Mouse (Mus musculus): ENCODE measurements around the gene Pak6. TPM values are rescaled to one million over a fixed set of nuclear protein-coding genes. Genes with fewer than 3 reads are reported as not detected.

Gene Pak6
- polyA plus RNA-seq, 1 experiment: 4.3 TPM

GRCm38 (mm10) chr2:118729816-118730621, 66.9 kb downstream of the Pak6 start:
- H3K4me1 ChIP-seq (replicated peaks; ENCODE audit: control insufficient read depth, insufficient read depth, low read length): peaks cover 42% of the 10 kb centered on the region
- DNase-seq: no peak
- no peak overlapping the region for H3K27ac ChIP-seq (ENCODE audit: control insufficient read depth, insufficient read depth, low read length)
- TF ChIP-seq CTCF (IDR thresholded peaks at IDR 0.05; ENCODE audit: borderline replicate concordance, control insufficient read depth, extremely low read depth, insufficient read depth, low read length, poor library complexity) (no peak), POLR2A (IDR thresholded peaks at IDR 0.05; ENCODE audit: control insufficient read depth, extremely low read depth, insufficient read depth, low read length, poor library complexity) (no peak)
- no peaks in the 10 kb centered on the region for H3K36me3 ChIP-seq (ENCODE audit: control insufficient read depth, insufficient read depth, low read length)
- no peaks in the 10 kb centered on the region for H3K27me3 ChIP-seq (ENCODE audit: control insufficient read depth, insufficient read depth, low read length)
- WGBS: 33% methylated on average over 8 of the region's 8 CpGs
- no peak overlapping the region for H3K4me3 ChIP-seq (ENCODE audit: control insufficient read depth, insufficient read depth, low read length)

- Histone ChIP-seq H3K36me3 (ENCODE audit: control insufficient read depth, insufficient read depth, low read length) (no peaks in the 10 kb centered on the region), H3K27ac (ENCODE audit: control insufficient read depth, insufficient read depth, low read length) (no peak overlapping the region), H3K27me3 (ENCODE audit: control insufficient read depth, insufficient read depth, low read length) (no peaks in the 10 kb centered on the region), H3K4me3 (ENCODE audit: control insufficient read depth, insufficient read depth, low read length) (no peak overlapping the region), H3K4me1 (replicated peaks; ENCODE audit: control insufficient read depth, insufficient read depth, low read length) (peaks cover 42% of the 10 kb centered on the region)
- TF ChIP-seq CTCF (IDR thresholded peaks at IDR 0.05; ENCODE audit: borderline replicate concordance, control insufficient read depth, extremely low read depth, insufficient read depth, low read length, poor library complexity) (peak; percentile 79; the same call in 1 of the 2 replicates), POLR2A (IDR thresholded peaks at IDR 0.05; ENCODE audit: control insufficient read depth, extremely low read depth, insufficient read depth, low read length, poor library complexity) (no peak)
- 1% methylated on average over 3 of the region's 3 CpGs for WGBS
- peak; percentile 80 for DNase-seq
These were observed 67.5 kb downstream of the Pak6 start for GRCm38 (mm10) chr2:118730622-118730915.

GRCm38 (mm10) chr2:118731981-118732380, 68.9 kb downstream of the Pak6 start:
- no peak overlapping the region for H3K27ac ChIP-seq (ENCODE audit: control insufficient read depth, insufficient read depth, low read length)
- WGBS: 98% methylated on average over 5 of the region's 5 CpGs
- H3K4me1 ChIP-seq (replicated peaks; ENCODE audit: control insufficient read depth, insufficient read depth, low read length): peaks cover 35% of the 10 kb centered on the region
- no peak for DNase-seq
- TF ChIP-seq CTCF (IDR thresholded peaks at IDR 0.05; ENCODE audit: borderline replicate concordance, control insufficient read depth, extremely low read depth, insufficient read depth, low read length, poor library complexity): no peak
- no peaks in the 10 kb centered on the region for H3K27me3 ChIP-seq (ENCODE audit: control insufficient read depth, insufficient read depth, low read length)
- no peaks in the 10 kb centered on the region for H3K36me3 ChIP-seq (ENCODE audit: control insufficient read depth, insufficient read depth, low read length)
- H3K4me3 ChIP-seq (ENCODE audit: control insufficient read depth, insufficient read depth, low read length): no peak overlapping the region

- Histone ChIP-seq H3K27ac (ENCODE audit: control insufficient read depth, insufficient read depth, low read length) (no peak overlapping the region), H3K27me3 (ENCODE audit: control insufficient read depth, insufficient read depth, low read length) (no peaks in the 10 kb centered on the region), H3K4me1 (replicated peaks; ENCODE audit: control insufficient read depth, insufficient read depth, low read length) (peaks cover 23% of the 10 kb centered on the region), H3K36me3 (ENCODE audit: control insufficient read depth, insufficient read depth, low read length) (no peaks in the 10 kb centered on the region), H3K4me3 (ENCODE audit: control insufficient read depth, insufficient read depth, low read length) (no peak overlapping the region)
- no peak for DNase-seq
- WGBS: 91% methylated on average over 5 of the region's 5 CpGs
- TF ChIP-seq CTCF (IDR thresholded peaks at IDR 0.05; ENCODE audit: borderline replicate concordance, control insufficient read depth, extremely low read depth, insufficient read depth, low read length, poor library complexity) (no peak), POLR2A (IDR thresholded peaks at IDR 0.05; ENCODE audit: control insufficient read depth, extremely low read depth, insufficient read depth, low read length, poor library complexity) (no peak)
These were observed 70.2 kb downstream of the Pak6 start for GRCm38 (mm10) chr2:118733341-118733740.

GRCm38 (mm10) chr2:118740341-118740740, 77.2 kb downstream of the Pak6 start:
- TF ChIP-seq POLR2A (IDR thresholded peaks at IDR 0.05; ENCODE audit: control insufficient read depth, extremely low read depth, insufficient read depth, low read length, poor library complexity) (no peak), CTCF (IDR thresholded peaks at IDR 0.05; ENCODE audit: borderline replicate concordance, control insufficient read depth, extremely low read depth, insufficient read depth, low read length, poor library complexity) (no peak)
- no peaks in the 10 kb centered on the region for H3K27me3 ChIP-seq (ENCODE audit: control insufficient read depth, insufficient read depth, low read length)
- H3K4me3 ChIP-seq (ENCODE audit: control insufficient read depth, insufficient read depth, low read length): no peak overlapping the region
- H3K27ac ChIP-seq (ENCODE audit: control insufficient read depth, insufficient read depth, low read length): no peak overlapping the region
- no peaks in the 10 kb centered on the region for H3K36me3 ChIP-seq (ENCODE audit: control insufficient read depth, insufficient read depth, low read length)
- peaks cover 11% of the 10 kb centered on the region for H3K4me1 ChIP-seq (replicated peaks; ENCODE audit: control insufficient read depth, insufficient read depth, low read length)
- 37% methylated on average over 3 of the region's 3 CpGs for WGBS
- no peak for DNase-seq

GRCm38 (mm10) chr2:118741183-118741582, 78.1 kb downstream of the Pak6 start:
- DNase-seq: no peak
- H3K4me3 ChIP-seq (ENCODE audit: control insufficient read depth, insufficient read depth, low read length): no peak overlapping the region
- H3K4me1 ChIP-seq (replicated peaks; ENCODE audit: control insufficient read depth, insufficient read depth, low read length): peaks cover 11% of the 10 kb centered on the region
- H3K36me3 ChIP-seq (ENCODE audit: control insufficient read depth, insufficient read depth, low read length): no peaks in the 10 kb centered on the region
- WGBS: 82% methylated on average over 9 of the region's 9 CpGs
- no peak overlapping the region for H3K27ac ChIP-seq (ENCODE audit: control insufficient read depth, insufficient read depth, low read length)
- no peak for TF ChIP-seq POLR2A (IDR thresholded peaks at IDR 0.05; ENCODE audit: control insufficient read depth, extremely low read depth, insufficient read depth, low read length, poor library complexity)
- no peaks in the 10 kb centered on the region for H3K27me3 ChIP-seq (ENCODE audit: control insufficient read depth, insufficient read depth, low read length)

All from thymus, adult 2 months (tissue).